ENCODE assay signal across 9 mouse cellular contexts in genomic region chr2:65024887-65025286, GRCm38 (mm10). TPM values are rescaled to one million over a fixed set of nuclear protein-coding genes. Genes with fewer than 3 reads are reported as not detected.
DNase-seq lines count a peak whose midpoint lies in the region; ATAC-seq and TF ChIP-seq lines count a peak whose summit lies in the region.
"Had no signal": no experiment of that assay in that cellular context is flagged by ENCODE, and none has a peak within 500 bp of the region (broad histone marks: within the 10 kb centered on the region; RNA-seq: fewer than 3 reads in every experiment).

Gene Grb14, minus strand, starts transcription at chr2:65024987.

- H3K36me3 ChIP-seq in kidney, postnatal 0 days (ENCODE audit: insufficient read depth, low read length): no peaks in the 10 kb centered on the region
- H3K36me3 ChIP-seq: midbrain, embryonic 12.5 days had no signal

- no peak for DNase-seq in kidney, postnatal 0 days (ENCODE audit: low spot score)
- no peak for DNase-seq in kidney, adult 11 months
- DNase-seq in adrenal gland, postnatal 4 days (ENCODE audit: low spot score in 2 of 2): no peak
- DNase-seq in gastrocnemius, postnatal 36 days: no peak
- DNase-seq in layer of hippocampus, postnatal 25 days (ENCODE audit: extremely low spot score in 1 of 2, low spot score in 1 of 2): no peak
- DNase-seq in cerebellum, adult 8-10 months: no peak

- no peaks in the 10 kb centered on the region for H3K27me3 ChIP-seq in kidney, postnatal 0 days (ENCODE audit: insufficient read depth, low read length)

- ATAC-seq in kidney, postnatal 0 days (replicated peaks; ENCODE audit: low FRiP score, low read depth): no peak
- ATAC-seq in granulocyte monocyte progenitor cell, adult 5-6 weeks (replicated peaks; ENCODE audit: poor library complexity, severe bottlenecking): no peak
- no peak for ATAC-seq in megakaryocyte-erythroid progenitor cell, adult 5-6 weeks (replicated peaks; ENCODE audit: low FRiP score, low TSS enrichment, poor library complexity, severe bottlenecking)

- H3K4me1 ChIP-seq in kidney, postnatal 0 days (replicated peaks; ENCODE audit: insufficient read depth, low read length): peaks cover 7% of the 10 kb centered on the region

- intact Hi-C loops in gastrocnemius, postnatal 36 days (cut with DNase I): loop anchor here (5.0 to 10.0 kb wide), 2 partner anchors 97 to 310 kb away; no protein-coding TSS in a partner anchor

- H3K9ac ChIP-seq in kidney, postnatal 0 days (ENCODE audit: low read depth, low read length): no peak within 1 kb of the TSS
- H3K9ac ChIP-seq: midbrain, embryonic 12.5 days had no signal

- WGBS in kidney, postnatal 0 days: 100% methylated on average over 1 of the region's 1 CpGs

- no peak within 1 kb of the TSS for H3K4me3 ChIP-seq in kidney, postnatal 0 days (replicated peaks; ENCODE audit: low read depth, low read length)
- H3K4me3 ChIP-seq: midbrain, embryonic 12.5 days had no signal

- no peak for TF ChIP-seq CTCF in kidney, postnatal 0 days (IDR thresholded peaks at IDR 0.05; ENCODE audit: low read depth)

- no peak within 1 kb of the TSS for H3K27ac ChIP-seq in kidney, postnatal 0 days
- H3K27ac ChIP-seq: midbrain, embryonic 12.5 days had no signal

- H3K9me3 ChIP-seq in kidney, postnatal 0 days (replicated peaks; ENCODE audit: low read length): no peaks in the 10 kb centered on the region
- H3K9me3 ChIP-seq: midbrain, embryonic 12.5 days had no signal

- no peak within 1 kb of the TSS for H3K4me2 ChIP-seq in kidney, postnatal 0 days (ENCODE audit: low read length)
- H3K4me2 ChIP-seq: midbrain, embryonic 12.5 days had no signal

RNA-seq across cellular contexts. Expression of gene Grb14, which starts in this region (rescaled TPM):
- polyA plus RNA-seq in kidney, postnatal 0 days (2015; fragmentation: Nextera tagmentation; extraction: Ambion mirVana): 33.3 and 34.0 TPM in 2 replicates
- total RNA-seq in adrenal gland, postnatal 4 days (2021): 10 to 100 TPM; 26.5 to 27.2 TPM
- total RNA-seq in gastrocnemius, postnatal 36 days (2021): 10 to 100 TPM; 14.5 to 23.0 TPM
- total RNA-seq in layer of hippocampus, postnatal 25 days (2021): 10 to 100 TPM; 41.6 to 48.3 TPM
- total RNA-seq in granulocyte monocyte progenitor cell, adult 5-6 weeks (2014; fragmentation: Nextera tagmentation): 0.56 and 3.6 TPM in 2 replicates
- 0.86 and 1.6 TPM in 2 replicates for total RNA-seq in granulocyte monocyte progenitor cell, adult 5-6 weeks (2017)
- not detected in 2 replicates for total RNA-seq in megakaryocyte-erythroid progenitor cell, adult 5-6 weeks (2014; fragmentation: Nextera tagmentation)
- total RNA-seq in megakaryocyte-erythroid progenitor cell, adult 5-6 weeks (2017): not detected in 2 replicates
